Mouse (Mus musculus): ENCODE data around the gene Lnpep.

Gene Lnpep

GRCm38 (mm10) chr17:17609523-17609922, 15.3 kb downstream of the Lnpep start:
- DNase-seq (ENCODE audit: low spot score in 2 of 2): no peak

DNA sequence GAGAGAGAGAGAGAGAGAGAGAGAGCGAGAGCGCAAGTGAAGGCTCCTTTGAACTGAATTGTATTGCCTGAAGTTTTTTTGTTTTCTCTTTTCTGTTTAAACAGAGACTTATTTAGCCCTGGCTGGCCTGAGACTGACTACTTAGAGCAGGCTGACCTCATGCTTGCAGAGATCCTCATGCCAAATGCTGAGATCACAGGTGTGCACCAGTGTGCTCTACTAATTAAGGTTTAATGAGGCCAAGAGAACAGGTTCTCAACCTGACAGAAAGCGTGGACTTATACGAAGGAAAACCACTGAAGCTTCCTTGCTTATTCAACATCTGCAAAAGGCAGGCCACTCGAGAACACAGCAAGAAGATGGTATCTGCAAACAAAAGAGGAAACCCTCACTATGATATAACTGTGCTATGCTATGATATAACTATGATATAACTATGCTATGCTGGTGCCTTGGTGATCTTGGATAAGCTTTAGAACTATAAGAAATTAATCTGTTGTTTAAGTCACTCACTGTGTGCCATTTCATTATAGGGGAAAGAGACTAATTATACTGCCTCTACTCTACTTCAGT, 16.3 kb downstream of the Lnpep start:
- DNase-seq (ENCODE audit: low spot score in 2 of 2): no peak

DNA sequence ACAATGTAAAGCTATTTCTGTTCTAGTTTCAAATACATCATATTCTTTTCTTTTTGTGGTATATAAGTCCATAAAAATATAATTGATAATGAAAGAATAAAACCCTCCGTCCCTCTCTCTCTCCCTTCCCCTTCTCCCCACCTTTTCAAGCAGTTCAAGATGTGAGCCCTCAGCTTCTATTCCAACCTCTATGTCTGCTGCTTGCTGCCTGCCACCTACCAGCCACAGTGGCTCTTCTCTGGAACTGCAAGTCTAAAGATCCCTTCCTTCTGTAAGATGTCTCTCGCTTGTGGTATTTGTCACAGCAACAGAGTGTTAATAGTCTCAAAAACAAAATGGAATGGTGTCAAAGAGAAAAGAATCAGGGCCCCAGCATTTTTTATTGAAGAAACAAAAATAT, 20.3 kb downstream of the Lnpep start:
- no peak for DNase-seq (ENCODE audit: low spot score in 2 of 2)

DNA sequence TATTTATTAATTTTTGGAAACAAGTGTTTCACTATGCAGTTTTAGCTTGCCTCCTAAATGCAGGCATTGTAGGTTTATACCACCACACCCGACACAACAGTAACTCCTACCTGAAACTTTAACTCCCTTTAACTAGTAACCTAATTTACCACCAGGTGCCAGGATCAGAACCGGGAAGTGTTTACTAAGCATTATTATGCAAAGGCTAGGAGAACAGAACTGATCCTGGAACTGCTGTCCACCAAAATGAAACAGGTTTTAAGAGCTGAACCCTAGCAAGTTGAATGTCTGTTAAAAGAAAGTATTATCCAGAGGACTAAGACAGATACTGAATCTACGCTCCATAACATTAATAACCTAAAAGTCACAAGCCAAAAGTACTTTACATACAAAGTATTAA, 21.2 kb downstream of the Lnpep start:
- no peak for DNase-seq (ENCODE audit: low spot score in 2 of 2)

GRCm38 (mm10) chr17:17602786-17603185, 22.1 kb downstream of the Lnpep start:
- no peak for DNase-seq (ENCODE audit: low spot score in 2 of 2)

DNA sequence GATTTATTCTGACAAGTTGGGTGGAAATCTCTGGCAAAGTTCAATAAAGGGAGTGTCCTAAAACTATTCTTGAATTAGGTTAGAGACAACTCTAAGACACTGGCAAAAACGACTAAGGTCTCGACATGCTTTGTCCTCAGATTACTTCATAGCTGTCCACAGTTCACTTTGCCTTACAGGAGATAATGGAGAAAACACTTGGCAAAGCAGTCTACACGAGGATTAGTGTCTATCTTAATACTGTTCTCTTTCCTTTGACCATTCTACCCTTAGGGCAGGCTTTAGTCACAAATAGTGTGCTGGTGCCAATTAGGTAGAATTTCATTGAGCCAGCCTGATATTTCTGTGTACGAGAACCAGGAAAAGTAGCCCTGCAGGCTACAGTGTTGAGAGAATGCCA, 22.5 kb downstream of the Lnpep start:
- DNase-seq (ENCODE audit: low spot score in 2 of 2): no peak

DNA sequence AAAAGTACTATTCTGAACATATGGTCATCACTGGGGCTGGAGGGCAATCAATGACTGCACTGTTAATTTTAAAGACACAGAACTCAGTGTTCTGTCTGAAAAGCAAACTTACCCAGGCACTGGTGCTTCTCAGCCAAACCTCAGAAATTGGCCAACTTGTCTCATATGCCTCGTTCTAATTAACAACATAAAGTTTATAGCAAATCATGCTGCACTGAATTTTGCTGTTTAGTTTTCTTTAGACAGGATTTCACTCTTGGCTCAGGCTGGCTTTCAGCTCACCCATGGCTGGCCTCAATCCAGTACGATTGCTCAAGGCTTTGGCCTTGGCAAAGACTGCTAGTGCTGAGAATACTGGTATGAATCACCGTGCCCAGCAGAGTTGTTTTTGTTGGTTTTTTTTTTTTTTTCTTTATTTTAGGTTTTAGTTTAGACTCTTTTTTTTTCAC, 24.0 kb downstream of the Lnpep start:
- DNase-seq (ENCODE audit: low spot score in 2 of 2): peak; percentile 64 to 74

GRCm38 (mm10) chr17:17600001-17600400, 24.8 kb downstream of the Lnpep start:
- no peak for DNase-seq (ENCODE audit: low spot score in 2 of 2)

DNA sequence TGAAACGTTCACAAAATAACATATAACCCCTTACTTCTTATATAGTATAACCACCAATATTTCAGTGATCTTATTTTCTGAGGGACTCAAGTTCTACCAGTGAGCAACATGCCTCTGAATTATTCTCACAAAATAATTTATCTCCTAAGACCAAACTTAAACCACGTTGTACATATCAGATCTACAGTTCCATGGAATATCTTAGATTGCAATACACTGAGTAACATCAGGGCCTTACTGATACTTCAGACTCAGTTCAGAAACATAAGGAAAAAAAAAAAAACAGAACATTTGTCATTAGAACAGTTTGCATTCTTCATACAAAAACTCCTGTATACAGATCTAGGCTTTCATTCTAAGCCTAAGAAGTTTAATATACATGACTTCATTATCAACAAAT, 26.5 kb downstream of the Lnpep start:
- DNase-seq (ENCODE audit: low spot score in 2 of 2): no peak

- DNase-seq (ENCODE audit: low spot score in 2 of 2): no peak
Measured at GRCm38 (mm10) chr17:17592926-17593325, 31.9 kb downstream of the Lnpep start.

- DNase-seq (ENCODE audit: low spot score in 2 of 2): no peak
Measured at GRCm38 (mm10) chr17:17587333-17588047, 37.4 kb downstream of the Lnpep start.

DNA sequence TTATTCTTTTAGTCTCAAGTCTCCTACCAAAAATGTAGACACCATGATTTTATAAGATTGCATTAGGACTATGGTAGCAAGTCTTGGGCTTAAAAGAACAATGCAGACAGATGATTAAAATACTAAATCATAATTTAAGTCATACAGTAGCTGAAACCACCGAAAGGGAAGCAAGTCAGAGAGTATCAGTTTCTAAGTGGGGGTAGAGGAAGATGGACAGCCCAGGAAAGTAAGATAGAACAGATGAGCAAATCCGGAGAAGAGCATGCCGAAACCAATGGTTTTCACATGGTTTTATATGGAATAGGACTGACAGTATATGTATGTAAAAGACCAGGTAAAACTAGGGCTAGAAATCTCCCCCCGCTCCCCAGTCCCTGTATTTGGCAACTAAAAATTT, 39.7 kb downstream of the Lnpep start:
- DNase-seq (ENCODE audit: low spot score in 2 of 2): no peak

- no peak for DNase-seq (ENCODE audit: low spot score in 2 of 2)
Measured at GRCm38 (mm10) chr17:17583896-17584295, 41.0 kb downstream of the Lnpep start.

DNA sequence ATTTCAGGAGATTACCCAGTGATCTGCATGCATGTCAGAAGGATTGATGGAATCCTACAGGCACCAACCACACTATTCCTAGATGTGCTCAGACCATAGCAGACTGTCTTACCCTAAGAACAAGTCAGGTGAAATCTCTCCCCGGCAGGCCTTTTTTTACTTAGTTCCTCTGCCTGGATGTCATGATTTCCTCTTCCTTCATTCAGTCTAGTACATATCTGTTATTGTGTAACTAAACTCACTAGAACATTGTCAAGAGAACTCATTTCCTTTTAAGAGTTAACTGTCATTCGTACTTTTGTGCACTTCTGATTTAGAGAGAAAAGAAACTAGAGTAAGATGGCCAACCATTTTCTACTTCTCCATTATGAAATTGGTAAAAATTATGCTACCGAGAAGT, 43.6 kb downstream of the Lnpep start:
- DNase-seq (ENCODE audit: low spot score in 2 of 2): no peak

- no peak for DNase-seq (ENCODE audit: low spot score in 2 of 2)
Measured at GRCm38 (mm10) chr17:17576399-17576798, 48.5 kb downstream of the Lnpep start.

GRCm38 (mm10) chr17:17567071-17567470, 57.8 kb downstream of the Lnpep start:
- no peak for DNase-seq (ENCODE audit: low spot score in 2 of 2)

DNA sequence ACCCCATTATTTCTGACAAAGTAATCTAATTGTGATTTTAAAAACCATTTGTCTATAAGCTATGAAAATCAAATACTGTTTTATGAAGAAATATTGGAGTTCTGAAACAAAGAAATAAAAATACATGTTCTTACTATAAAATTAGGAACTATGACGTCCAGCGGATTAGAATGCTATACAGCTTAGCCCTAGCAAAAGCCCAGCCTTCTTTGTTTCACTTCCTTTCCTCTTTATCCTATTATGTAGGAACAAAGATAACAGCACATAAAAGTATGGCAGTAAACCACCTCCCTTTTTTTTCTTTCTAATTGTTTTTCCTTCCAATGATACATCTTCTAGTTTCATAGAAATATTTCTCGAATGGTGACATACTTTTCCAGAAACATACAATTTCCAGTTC, 75.9 kb downstream of the Lnpep start:
- DNase-seq (ENCODE audit: low spot score in 2 of 2): no peak

DNA sequence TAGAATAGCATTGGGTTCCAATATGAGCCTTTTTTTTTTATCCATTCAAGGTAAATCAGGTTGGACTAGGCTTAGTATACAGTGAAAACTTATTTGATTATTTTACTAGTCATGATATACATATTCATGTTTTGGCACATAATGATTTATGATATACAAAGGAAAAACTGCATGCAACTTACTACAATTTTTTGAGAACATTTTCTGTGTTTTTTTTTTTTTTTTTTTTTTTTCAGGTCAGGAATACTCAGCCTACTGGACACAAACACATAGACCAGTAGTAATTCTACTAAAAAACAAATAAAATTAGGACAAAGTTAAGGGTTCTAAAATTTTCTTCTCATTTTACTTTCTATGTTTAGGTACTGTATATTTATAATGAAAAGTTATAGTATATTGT, 93.5 kb downstream of the Lnpep start:
- no peak for DNase-seq (ENCODE audit: low spot score in 2 of 2)

DNA sequence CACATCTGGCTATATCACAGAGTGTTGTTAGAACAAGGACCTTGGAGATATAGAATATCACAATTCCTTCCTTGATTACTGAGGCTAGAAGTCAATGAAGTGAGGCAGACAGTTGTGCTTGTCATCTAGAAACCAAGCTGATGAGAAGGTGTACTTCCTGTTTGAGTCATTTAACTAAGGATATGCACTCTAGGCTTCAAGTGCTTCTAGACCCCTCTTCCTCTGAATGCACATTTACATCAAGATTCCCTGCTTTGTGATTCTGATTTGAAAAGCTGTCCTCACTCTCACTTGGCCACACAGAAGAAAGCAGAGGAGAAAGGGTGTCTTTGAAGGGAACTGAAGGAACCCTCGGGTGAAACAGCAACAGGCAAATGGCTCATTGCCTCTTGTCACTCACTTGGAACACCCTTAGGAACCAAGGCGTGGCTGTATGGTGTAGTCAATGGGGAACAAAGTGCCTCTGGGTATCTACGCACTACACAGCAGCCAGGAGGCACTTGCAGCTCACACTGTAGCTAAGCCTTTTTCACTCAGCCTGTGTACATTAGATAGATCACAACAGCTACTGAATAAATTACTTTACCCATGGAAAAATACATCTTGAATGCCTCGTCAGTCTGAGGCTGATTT, 108.3 kb downstream of the Lnpep start:
- no peak for DNase-seq (ENCODE audit: low spot score in 2 of 2)

GRCm38 (mm10) chr17:17506677-17507076, 118.2 kb downstream of the Lnpep start:
- DNase-seq (ENCODE audit: low spot score in 2 of 2): no peak

DNA sequence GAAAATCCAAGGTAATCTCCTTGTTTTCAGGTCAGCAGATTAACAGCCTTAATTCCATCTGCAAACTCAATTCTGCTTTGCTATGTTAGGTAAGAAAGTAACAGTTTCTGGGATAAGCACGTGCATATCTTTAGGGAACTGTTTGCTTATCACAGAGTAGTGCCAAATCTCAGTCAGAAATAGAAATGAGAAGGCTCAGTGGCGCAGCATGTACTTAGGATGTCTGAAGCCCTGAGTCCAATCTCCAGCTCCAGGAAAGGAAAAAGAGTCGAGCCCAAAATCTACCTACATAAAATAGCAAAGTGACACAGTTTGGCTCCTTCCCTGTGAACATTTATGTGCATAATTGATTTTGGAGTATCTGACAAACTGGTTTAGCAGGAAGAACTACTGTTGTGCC, 125.6 kb downstream of the Lnpep start:
- no peak for DNase-seq (ENCODE audit: low spot score in 2 of 2)

- no peak for DNase-seq (ENCODE audit: low spot score in 2 of 2)
Measured at GRCm38 (mm10) chr17:17498848-17499247, 126.0 kb downstream of the Lnpep start.

- no peak for DNase-seq (ENCODE audit: low spot score in 2 of 2)
Measured at GRCm38 (mm10) chr17:17496730-17497129, 128.1 kb downstream of the Lnpep start.

All from urinary bladder, postnatal 4 days (tissue).